Mouse (Mus musculus): Measurements from ENCODE around the gene Miga1.
"Not testable (repeated sequence)": the region's sequence is repeated elsewhere in the genome, so short reads cannot be mapped to it uniquely, and the experiment has no call there.

The Miga1 gene

GRCm38 (mm10) chr3:152321765-152322547 lies 18.3 kb downstream of the Miga1 start:
- no peak for DNase-seq (ENCODE audit: low read depth)

GRCm38 (mm10) chr3:152320972-152321645 lies 19.1 kb downstream of the Miga1 start:
- peak; percentile 28 for DNase-seq (ENCODE audit: low read depth)

GRCm38 (mm10) chr3:152316447-152317173 lies 23.6 kb downstream of the Miga1 start:
- DNase-seq (ENCODE audit: low read depth), result not testable (repeated sequence)

- peak; percentile 83 for DNase-seq (ENCODE audit: low read depth)
Observed at GRCm38 (mm10) chr3:152315613-152316012, 24.6 kb downstream of the Miga1 start.

GRCm38 (mm10) chr3:152314666-152315065 lies 25.5 kb downstream of the Miga1 start:
- DNase-seq (ENCODE audit: low read depth), result peak; percentile 21

- no peak for DNase-seq (ENCODE audit: low read depth)
Observed at GRCm38 (mm10) chr3:152309250-152309645, 31.0 kb downstream of the Miga1 start.

GRCm38 (mm10) chr3:152308485-152309249 lies 31.5 kb downstream of the Miga1 start:
- DNase-seq (ENCODE audit: low read depth), result no peak

GRCm38 (mm10) chr3:152305971-152306370 lies 34.2 kb downstream of the Miga1 start:
- DNase-seq (ENCODE audit: low read depth), result no peak

- no peak for DNase-seq (ENCODE audit: low read depth)
Observed at GRCm38 (mm10) chr3:152305080-152305479, 35.1 kb downstream of the Miga1 start.

GRCm38 (mm10) chr3:152304093-152304815 lies 36.0 kb downstream of the Miga1 start:
- DNase-seq (ENCODE audit: low read depth), result no peak

- no peak for DNase-seq (ENCODE audit: low read depth)
Observed at GRCm38 (mm10) chr3:152302991-152303390, 37.2 kb downstream of the Miga1 start.

- no peak for DNase-seq (ENCODE audit: low read depth)
Observed at GRCm38 (mm10) chr3:152300376-152301337, 39.5 kb downstream of the Miga1 start.

- no peak for DNase-seq (ENCODE audit: low read depth)
Observed at GRCm38 (mm10) chr3:152295896-152296295, 44.3 kb downstream of the Miga1 start.

GRCm38 (mm10) chr3:152294400-152294799 lies 45.8 kb downstream of the Miga1 start:
- DNase-seq (ENCODE audit: low read depth), result no peak

- no peak for DNase-seq (ENCODE audit: low read depth)
Observed at GRCm38 (mm10) chr3:152293530-152294181, 46.6 kb downstream of the Miga1 start.

GRCm38 (mm10) chr3:152291895-152292294 lies 48.3 kb downstream of the Miga1 start:
- DNase-seq (ENCODE audit: low read depth), result no peak

GRCm38 (mm10) chr3:152290175-152290798 lies 49.9 kb downstream of the Miga1 start:
- DNase-seq (ENCODE audit: low read depth), result no peak

GRCm38 (mm10) chr3:152288740-152289139 lies 51.5 kb downstream of the Miga1 start:
- no peak for DNase-seq (ENCODE audit: low read depth)

GRCm38 (mm10) chr3:152288276-152288675 lies 51.9 kb downstream of the Miga1 start:
- DNase-seq (ENCODE audit: low read depth), result no peak

Measured in naive thymus-derived CD4-positive, alpha-beta T cell, adult 2 months (primary cell).